Mouse (Mus musculus) C2C12 (cell line): Measurements from ENCODE around the gene Ap3b1.

ENCODE experiments used
- CEBPB ChIP-seq: IDR thresholded peaks from one replicate; pipeline ENCODE4 v1.6.1; 2011; ENCODE audit warnings: low read depth, mild to moderate bottlenecking, control low read depth, moderate library complexity
- CTCF ChIP-seq: IDR thresholded peaks from one replicate; pipeline ENCODE4 v1.5.1; 2011; ENCODE audit not compliant: control insufficient read depth, insufficient read depth, insufficient read length
- MAX ChIP-seq: IDR thresholded peaks from one replicate; pipeline ENCODE4 v1.6.1; 2011; ENCODE audit warnings: mild to moderate bottlenecking, control low read depth
- MYOG ChIP-seq: IDR thresholded peaks from one replicate; pipeline ENCODE4 v1.6.1; 2011; ENCODE audit not compliant: control insufficient read depth, insufficient read length; ENCODE audit errors: extremely low read depth

DNA sequence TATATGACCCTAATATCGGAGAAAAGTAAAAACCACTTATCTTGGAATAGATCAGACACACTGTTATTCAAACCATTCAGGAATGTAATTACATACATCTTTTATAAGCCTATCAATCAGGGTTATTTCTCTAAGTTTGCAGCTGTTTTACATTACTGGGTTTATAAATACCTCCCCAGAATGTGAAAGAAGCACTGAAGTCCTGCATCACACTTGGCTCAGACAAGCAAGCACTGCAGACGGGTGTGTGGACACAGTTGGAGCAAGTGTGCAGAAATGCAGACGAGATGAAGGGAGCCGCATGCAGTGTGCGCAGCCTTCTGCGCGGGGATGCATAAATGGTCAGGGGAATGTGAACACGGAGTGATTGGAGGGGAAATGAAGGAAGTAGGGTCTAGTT is 149.6 kb downstream of the Ap3b1 start:
- TF ChIP-seq CTCF: no peak
- TF ChIP-seq MAX: no peak
- no peak for TF ChIP-seq MYOG
- no peak for TF ChIP-seq CEBPB
